Mouse (Mus musculus): ENCODE measurements at regions not wholly inside any gene's neighbourhood (a gene's known extent, or its start where the extent isn't known, plus 50 kb on each side); places are given as distances from the start of the nearest gene placed in this dataset.
"Not testable (repeated sequence)": the region's sequence is repeated elsewhere in the genome, so short reads cannot be mapped to it uniquely, and the experiment has no call there.

GRCm38 (mm10) chr9:6845281-6845680, 339.0 kb downstream of the Dync2h1 start:
- not testable (repeated sequence) for DNase-seq

DNA sequence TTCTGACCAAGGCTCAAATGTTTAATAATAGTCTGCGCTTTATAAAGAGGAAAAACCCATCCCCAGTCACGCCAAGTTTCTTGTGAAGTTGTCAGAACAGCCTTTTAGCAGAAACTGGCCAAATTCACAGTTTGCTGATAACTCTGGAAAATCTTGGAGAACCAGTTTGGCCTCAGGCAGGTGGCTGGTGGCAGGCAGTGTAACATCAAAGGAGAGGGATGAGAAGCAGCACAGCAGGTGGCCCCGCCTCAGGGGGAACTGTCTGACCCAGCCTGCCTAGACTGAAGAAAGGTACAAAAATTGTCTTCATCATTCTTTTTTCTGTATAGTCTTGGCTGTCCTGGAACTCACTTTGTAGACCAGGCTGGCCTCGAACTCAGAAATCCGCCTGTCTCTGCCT, 349.3 kb downstream of the Dync2h1 start:
- DNase-seq, result not testable (repeated sequence)

DNA sequence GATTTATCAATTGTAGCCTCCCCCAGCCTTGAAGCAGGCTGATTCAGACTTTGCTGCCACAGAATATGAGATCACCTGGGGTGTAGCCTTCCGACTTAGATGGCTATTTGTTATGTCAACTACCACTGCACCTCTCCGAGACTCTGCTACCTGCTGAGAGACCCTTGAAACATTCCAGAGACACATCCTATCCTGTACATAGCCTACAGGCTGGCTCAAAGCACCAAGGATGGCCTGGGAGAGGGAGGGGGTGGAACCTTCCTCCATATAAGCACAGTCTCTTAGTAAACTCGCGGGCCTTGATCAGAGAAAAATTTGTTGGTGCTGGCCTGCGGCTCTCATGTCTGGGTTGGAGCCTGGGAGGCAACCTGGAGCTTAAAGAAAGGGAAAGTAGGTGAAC, 349.8 kb downstream of the Dync2h1 start:
- no peak for DNase-seq

GRCm38 (mm10) chr9:6832862-6833261, 351.4 kb downstream of the Dync2h1 start:
- no peak for DNase-seq

DNA sequence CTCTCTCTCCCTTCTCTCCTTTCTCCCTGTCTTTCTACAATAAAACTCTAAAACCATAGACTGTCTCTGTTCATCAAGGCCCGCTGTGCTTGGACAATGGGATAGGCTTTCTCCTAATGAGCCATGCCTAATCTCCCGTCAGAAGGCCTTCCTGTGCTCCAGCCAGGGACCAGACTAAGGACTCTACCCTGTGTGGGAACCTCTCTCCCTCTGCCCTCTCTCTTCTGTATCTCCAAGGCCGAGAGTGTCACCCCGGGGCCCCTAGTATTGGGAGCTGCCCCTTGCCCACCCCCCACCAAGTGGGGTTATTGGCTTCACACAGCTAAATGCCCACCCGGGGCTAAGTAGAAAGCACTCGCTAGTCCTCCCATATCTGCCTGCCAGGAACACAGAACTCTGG, 352.6 kb downstream of the Dync2h1 start:
- not testable (repeated sequence) for DNase-seq

GRCm38 (mm10) chr9:6826581-6826980, 357.7 kb downstream of the Dync2h1 start:
- DNase-seq, result no peak

DNA sequence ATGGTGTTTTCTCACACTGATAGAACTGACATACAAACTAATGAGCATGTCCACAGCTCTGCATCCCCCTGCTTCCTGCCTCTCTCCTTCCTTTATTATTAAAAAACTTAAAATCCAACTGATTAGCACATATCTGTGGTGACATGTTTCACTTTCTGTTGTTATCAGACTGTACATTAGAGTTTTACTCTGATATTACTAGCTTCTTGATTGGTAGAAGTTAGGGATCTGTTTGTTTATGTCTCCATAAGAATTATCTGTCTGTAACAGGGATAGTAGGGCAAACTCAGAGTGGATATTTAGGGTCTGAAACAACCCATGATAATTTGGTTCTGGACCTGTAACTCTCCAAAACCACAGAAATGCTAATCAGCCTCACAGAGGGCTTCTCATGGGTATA, 358.6 kb downstream of the Dync2h1 start:
- no peak for DNase-seq

DNA sequence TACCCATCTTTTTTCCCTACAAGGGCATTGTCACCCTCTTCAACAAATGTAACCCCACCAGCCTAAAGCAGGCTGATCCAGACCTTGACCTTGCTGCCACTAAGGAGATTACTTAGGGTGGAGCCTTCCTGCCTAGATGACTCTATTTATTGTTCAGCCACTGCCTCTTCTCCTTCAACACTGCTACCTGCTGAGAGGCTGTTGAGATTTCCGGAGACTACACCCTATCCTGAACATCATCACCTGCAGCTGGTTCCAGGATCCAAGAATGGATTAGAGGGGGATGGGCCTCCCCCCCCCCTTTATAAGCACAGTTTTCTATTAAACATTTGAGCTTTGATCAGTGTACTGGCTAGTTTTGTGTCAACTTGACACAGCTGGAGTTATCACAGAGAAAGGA, 360.3 kb downstream of the Dync2h1 start:
- not testable (repeated sequence) for DNase-seq

GRCm38 (mm10) chr9:6823536-6823935, 360.7 kb downstream of the Dync2h1 start:
- no peak for DNase-seq

DNA sequence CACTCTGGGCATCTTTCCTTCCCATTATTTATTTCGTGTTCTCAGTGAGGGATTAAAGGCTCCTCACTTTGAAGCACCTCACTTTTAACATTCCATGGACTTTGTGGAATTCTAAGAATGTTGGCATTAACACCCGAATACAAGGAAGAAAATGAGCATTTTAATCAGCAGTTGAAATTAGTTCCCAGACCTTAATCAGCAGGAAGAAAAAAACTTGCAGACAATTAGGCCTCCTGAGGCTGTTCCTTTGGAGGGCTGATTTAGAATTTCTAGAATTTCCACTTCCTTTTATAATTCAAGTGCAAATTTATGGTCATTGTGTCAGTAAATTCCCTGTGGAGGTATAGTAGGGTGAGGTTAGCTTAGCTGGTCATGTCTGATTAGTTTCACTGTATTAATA, 407.6 kb downstream of the Dync2h1 start:
- DNase-seq, result no peak

GRCm38 (mm10) chr9:6741478-6741877, 442.8 kb downstream of the Dync2h1 start:
- DNase-seq, result no peak

GRCm38 (mm10) chr9:6736411-6736810, 447.8 kb downstream of the Dync2h1 start:
- DNase-seq, result no peak

DNA sequence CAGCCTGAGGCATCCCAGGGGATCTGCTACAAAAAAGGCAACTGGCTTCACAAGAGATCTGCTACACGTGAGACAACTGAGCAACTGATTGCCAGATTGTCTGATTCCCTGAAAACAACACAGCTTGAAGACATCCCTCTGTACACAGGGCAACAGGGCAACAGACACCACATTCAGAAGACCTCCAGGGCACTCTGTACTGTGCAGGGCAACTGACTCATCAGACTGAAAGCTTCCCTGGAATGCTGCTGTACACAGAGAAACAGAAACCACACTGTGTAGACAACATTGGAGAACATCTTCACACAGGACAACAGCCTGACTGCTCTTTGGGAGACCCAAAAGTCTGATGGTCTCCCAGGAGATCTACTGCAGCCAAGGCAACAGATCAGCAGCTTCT, 456.8 kb upstream of the Ddi1 start:
- no peak for DNase-seq

DNA sequence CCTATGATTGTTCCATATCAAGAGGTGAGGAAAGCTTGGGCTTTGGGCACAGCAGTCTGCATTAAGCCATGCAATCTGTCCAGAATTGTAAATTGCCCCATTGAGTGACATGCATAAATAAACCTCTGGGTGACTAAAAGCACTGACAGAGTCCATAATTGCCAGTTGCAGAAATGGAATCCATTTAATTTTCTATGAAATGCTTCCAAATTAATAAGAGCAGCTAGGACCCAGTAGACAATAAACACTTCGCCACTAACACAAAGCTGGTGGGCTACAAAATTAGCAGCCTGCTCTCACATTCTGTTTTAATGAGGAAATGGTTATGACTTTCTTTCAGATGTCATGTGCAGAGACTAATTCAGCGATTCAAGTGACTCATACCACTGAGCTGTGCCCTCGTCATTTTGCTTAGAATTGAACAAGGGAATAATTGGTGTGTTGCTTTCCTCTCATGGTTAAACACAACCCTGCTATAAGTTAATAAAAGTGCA, 407.6 kb upstream of the Ddi1 start:
- DNase-seq, result no peak

DNA sequence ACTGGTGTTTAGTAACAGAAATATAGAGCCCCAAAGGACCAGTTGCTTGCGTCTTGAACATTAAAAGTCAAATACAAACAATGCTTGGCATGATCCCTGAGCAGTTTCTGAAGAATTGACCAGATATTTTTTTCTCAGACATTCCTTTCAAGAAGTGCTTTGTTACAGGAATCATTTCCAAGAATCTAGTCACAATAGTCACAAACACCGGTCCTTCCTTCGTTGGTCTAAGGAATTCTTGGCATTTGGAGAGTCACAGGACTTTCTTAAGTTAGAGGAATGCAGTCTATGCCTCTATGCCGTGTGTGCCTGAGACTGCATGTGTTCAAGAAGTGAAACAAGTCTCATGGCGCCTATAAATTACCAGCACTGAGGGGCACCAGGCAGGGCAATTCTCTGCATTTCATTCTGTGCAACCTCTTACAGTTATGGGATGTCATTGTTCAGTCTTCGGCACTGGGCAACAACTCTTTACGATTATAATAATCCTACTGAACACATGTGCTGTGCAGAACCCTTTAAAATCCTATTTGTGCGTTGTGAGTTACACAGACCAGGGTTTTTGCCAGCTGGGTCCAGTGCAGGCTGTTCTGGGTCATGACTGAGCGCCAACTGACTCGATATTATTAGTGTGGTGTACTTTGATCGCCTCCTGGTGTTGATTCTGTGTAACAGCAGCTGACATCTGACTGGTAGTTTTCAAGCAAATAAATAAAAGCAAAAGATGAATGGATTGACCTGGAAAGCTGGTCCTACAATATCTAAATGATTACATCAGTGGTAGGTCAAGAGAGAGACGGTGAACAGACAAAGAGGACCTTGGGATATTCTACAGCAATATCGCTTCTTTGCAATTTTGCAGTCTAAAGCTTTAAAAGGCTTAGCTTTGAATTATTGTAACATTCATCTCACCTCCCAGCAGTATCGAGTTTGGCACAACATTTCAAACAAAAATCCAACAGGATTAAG, 398.6 kb upstream of the Ddi1 start:
- peak; percentile 72 for DNase-seq

- DNase-seq, result no peak
Measured at GRCm38 (mm10) chr9:6665679-6666078, 396.0 kb upstream of the Ddi1 start.

DNA sequence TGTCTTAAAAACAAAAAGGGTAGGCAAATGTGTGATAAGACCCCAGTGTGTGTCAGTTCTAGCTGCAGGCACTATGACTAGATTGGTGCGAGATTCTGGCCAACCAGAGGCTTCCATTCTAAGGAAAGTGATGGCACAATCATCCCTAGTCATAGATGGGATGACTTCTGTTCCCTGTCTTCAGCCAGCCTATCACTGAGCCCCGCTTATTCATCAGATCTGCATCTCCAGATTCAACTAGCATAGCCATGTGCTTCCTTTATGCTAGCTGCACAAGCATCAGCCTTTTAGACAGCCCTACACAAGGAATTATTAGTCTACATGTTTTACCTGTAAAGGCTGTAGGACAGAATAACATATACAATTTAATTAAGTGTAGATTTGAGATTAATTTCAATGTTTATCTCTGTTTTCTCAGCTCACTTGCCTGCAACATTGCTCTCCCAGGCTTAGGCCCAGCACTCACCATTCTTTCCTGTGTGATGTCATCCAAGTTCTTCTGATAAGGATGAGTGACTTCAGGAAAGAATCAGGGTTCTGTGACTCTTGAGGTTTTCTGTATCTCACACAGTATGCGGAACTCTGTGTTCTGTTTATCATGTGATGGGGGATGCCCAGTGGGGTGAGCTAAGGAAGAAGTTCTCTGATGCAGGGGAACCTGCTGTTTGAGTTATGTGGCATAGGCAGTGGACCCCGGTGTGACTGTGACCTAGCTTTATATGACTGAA, 382.8 kb upstream of the Ddi1 start:
- no peak for DNase-seq

GRCm38 (mm10) chr9:6651572-6652236, 382.1 kb upstream of the Ddi1 start:
- no peak for DNase-seq

DNA sequence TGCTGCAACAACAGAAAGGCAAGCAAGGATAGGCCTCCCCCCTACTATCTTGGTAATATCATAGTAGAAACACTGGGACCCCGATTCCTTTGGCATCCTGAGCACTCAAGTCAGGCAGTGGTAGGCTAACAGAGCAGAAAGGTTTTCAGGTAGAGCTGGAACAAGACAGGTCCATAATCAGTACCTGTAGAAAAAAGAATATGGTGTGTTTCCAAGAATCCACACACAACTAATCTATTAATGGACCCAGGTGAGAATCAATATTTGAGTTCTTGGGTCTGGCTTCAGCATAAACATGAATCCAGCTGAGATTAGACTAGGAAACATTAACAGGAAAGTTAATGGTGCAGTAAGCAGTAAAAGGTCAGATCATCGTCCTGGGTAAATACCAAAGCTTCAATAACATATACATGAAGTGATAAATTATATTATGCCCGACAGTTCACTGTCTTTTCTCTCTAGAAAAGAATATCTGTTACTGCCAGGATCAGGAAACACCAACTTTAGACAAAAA, 376.2 kb upstream of the Ddi1 start:
- DNase-seq, result no peak

- no peak for DNase-seq
Measured at GRCm38 (mm10) chr9:6645321-6645720, 375.7 kb upstream of the Ddi1 start.

DNA sequence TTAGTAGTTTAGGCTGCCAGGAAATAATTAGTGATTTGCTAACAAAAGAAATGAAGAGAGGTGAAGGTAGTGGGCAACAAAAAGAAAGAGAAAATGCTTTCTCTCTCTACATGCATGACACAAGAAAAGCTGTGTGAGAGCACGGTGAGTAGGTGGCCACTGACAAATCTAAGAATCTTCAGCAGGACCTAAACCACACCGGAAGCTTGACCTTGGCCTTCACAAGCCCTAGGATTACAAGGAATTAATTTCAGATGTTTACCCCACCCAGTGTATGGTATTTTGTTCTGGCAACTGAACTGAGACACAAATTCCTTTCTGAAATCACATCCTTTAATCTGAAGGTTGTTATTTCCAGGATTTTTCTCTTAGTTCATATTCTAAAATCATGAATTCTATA, 347.5 kb upstream of the Ddi1 start:
- no peak for DNase-seq

DNA sequence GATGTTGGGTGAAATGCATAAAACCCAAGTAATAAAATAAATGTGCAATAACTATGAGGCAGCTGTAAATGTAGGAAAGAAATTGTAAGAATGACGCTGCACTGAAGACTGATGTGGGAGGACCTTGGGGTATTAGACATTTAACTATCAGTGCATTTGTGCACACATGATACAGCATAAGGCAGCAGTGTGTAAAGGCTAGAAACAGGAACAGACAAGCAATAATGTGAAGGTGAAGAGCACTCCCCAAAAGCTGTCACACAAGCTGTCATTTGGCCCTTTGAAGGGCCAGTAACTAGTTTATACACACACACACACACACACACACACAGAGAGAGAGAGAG, 339.6 kb upstream of the Ddi1 start:
- no peak for DNase-seq
